Mouse (Mus musculus): ENCODE data around the gene Spata7.

The Spata7 gene

GRCm38 (mm10) chr12:98673879-98674278, 45.9 kb downstream of the Spata7 start:
- DNase-seq, result no peak

DNA sequence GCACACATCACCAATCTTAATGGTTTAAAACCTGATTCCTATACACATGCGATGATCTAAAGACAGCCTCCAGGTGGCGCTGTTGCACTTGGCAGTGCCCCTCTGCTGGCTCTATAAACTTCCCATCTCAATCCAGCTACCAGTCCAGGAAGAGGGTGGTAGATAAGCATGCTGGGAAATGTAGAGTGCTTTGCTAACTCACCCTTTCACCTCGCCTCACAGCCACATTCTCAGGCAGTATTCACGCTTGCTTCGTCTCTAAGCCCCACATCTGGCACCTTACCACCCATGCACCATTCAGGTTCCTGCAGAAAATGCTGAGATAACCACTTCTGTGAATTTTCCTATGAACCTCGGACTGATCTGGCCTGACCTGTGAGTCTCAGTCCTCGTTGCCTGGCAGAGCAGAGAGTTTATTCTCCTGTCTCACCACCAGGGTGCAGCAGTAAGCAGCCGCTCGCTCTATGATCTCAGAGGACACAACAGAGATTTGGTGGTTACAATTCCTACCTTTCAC, 46.7 kb downstream of the Spata7 start:
- DNase-seq, result peak; percentile 84 to 90

DNA sequence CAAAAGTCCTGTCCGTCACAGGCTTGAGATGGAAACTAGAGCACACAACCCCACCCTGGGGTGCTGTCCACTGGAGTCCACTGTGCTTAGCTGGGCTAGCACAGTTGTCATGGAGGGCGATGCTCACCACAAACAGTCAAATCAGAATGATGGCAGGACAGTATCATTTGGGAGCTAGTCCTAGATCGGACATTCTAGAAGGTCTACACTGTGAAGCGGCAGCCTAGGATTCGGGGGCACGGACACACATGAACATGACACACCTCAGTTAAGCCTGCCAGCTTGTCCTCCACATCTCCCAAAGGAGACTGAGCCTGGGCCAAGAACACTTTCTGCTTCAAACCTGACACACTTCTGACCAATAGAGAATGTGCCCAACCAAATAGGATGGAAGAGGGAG, 48.9 kb downstream of the Spata7 start:
- DNase-seq, result no peak

DNA sequence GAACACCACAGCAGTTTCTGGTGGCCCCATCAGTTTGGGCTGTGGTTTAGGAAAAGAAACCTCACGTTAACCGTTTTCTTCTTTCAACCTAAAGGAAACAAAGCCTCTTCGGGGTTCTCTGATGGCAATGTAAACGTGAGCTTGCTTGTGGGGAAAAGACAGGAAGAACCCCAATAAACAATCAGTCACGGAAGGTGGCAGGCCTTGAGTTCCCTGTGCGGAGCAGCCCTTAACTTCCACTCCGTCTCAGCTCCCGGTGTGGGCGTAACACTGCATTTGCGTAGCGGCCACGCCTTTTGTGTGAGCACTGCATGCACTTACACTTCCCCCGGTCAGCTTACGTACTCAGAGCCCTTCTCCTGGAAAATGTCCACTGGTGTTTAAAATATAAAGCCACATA, 49.4 kb downstream of the Spata7 start:
- DNase-seq, result no peak

DNA sequence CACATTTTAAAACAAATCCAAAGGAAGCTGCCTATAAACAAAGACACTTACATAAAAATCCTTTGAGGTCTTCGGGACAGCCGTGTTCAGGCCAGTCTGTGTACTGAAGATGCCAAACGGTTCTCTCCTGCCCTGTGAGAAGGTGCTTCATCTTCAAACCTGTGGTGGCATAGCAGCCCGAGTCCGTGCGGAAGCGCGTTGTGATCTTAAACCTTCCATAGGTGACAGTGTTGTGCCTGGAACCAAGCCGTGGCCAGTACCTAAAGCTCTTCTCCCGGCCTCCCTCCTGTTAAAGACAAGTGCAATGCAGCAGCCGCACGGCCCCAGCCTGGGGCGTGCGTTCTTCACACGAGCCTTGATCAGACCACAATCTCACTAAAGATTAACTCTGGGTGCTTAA, 51.9 kb downstream of the Spata7 start:
- DNase-seq, result no peak

DNA sequence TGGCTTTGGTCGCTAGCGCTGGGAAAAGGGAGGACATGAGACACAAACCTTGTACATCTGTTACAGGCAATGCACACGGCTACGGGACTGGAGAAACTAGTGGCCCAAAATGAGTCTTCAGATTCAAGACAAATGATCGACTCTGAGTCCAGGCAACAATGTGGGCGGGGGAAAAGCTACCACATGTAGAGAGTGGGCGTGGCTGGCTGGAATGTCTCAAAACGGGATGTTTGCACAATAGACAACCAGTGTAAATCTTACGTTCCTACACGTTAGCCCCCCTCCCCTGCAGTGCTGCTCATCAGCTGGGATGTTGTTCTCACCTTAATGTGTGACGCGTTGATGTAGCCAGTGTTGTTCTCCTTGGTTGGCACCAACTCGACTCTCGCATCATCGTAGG, 54.2 kb downstream of the Spata7 start:
- no peak for DNase-seq

GRCm38 (mm10) chr12:98683171-98683570, 55.2 kb downstream of the Spata7 start:
- no peak for DNase-seq

GRCm38 (mm10) chr12:98683574-98683973, 55.6 kb downstream of the Spata7 start:
- DNase-seq, result no peak

- DNase-seq, result no peak
These were observed 62.3 kb downstream of the Spata7 start for GRCm38 (mm10) chr12:98690230-98690629.

GRCm38 (mm10) chr12:98697202-98697601, 69.2 kb downstream of the Spata7 start:
- DNase-seq, result no peak

GRCm38 (mm10) chr12:98701564-98701963, 73.6 kb downstream of the Spata7 start:
- DNase-seq, result peak; percentile 43 to 56

DNA sequence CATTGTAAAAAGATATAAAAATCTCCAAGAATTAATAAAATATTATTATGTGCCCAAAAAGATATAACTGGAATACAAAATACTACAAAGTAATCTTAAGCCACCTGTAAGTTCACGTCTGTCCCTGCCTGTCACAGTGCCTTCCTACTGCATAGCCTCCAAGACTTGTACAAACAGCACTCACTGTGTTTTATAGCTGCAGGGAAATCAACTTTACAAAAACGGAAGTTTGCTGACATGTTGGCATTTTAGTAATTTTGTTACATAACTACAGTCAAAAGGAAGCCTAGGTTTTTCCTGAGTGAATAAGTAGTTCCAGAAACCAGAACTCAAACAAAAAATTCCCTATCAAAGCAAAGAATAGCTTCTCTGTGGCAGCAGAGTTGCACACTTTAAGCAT, 75.6 kb downstream of the Spata7 start:
- DNase-seq, result no peak

DNA sequence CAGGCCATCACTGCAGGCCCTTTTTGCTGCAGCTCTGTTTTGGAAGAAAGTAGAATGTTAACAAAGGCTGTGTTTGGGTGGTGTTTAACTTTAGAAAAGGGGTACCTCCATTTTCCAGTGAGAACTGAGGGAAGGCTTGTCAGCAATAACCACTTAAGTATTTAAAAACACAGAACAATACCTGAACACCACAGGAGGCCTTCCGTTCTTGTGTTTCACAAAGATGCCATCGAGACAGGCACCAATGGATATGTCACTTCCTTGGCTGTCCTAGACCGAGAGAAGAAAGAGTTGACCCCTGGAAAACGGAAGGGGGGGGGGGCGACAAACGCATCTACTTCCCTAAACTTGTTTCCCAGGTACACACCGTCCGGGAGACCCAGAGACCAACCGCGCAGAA, 76.0 kb downstream of the Spata7 start:
- no peak for DNase-seq

DNA sequence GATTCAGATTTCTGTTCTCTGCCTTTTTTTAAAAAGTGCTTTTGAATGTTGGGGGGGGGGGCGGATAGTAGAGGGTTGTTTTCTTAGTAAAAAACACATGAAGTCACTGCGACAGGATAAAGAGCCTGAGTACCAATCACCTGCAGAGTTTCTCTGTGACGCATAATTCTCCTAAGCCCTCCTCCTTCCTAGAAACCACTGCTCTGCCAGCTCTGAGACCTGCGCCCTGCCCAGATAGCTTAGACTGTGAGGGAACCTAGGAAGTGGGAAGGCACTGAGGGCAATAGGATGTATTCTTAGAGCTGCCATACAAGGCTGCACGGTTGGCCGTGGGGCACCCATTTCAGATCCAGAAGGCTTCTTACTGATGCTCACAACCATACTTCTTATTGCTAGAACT, 84.9 kb downstream of the Spata7 start:
- no peak for DNase-seq

GRCm38 (mm10) chr12:98713621-98714103, 85.7 kb downstream of the Spata7 start:
- no peak for DNase-seq

DNA sequence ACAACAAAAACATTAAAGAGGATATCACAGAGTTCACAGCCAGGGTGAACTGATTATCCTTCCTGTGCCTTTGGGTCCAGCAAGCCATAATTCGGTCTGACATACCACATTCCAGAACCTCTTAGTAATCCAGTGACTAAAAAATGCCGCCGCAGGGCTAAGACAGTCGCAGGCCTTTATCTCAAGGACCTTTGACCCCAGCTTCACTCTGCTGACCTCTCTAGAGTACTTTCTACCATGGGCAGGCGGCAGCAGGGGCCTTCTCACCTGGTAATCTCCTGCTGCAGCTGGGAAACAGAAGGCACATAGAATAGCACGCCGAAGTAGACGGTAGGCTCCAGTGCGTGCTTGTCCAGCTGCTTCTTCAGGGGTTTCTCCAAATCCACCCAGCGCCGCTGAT, 86.8 kb downstream of the Spata7 start:
- DNase-seq, result no peak

- no peak for DNase-seq
These were observed 88.2 kb downstream of the Spata7 start for GRCm38 (mm10) chr12:98716142-98716541.

Measured in cerebellum, postnatal 14 days (tissue).